Mouse (Mus musculus): ENCODE results near the gene Uaca.

Gene Uaca

GRCm38 (mm10) chr9:60885148-60885547, 90.8 kb downstream of the Uaca start:
- no peak for DNase-seq (ENCODE audit: low spot score in 2 of 2)

- DNase-seq (ENCODE audit: low spot score in 2 of 2) = no peak
These were observed 92.4 kb downstream of the Uaca start for GRCm38 (mm10) chr9:60886431-60887371.

GRCm38 (mm10) chr9:60887389-60887811, 93.1 kb downstream of the Uaca start:
- no peak for DNase-seq (ENCODE audit: low spot score in 2 of 2)

- peak; percentile 22 to 30 for DNase-seq (ENCODE audit: low spot score in 2 of 2)
These were observed 99.2 kb downstream of the Uaca start for GRCm38 (mm10) chr9:60893511-60893910.

GRCm38 (mm10) chr9:60895486-60896110, 101.3 kb downstream of the Uaca start:
- peak; percentile 10 to 18 for DNase-seq (ENCODE audit: low spot score in 2 of 2)

- no peak for DNase-seq (ENCODE audit: low spot score in 2 of 2)
These were observed 104.1 kb downstream of the Uaca start for GRCm38 (mm10) chr9:60898291-60899020.

- DNase-seq (ENCODE audit: low spot score in 2 of 2) = no peak
These were observed 104.9 kb downstream of the Uaca start for GRCm38 (mm10) chr9:60899201-60899600.

- DNase-seq (ENCODE audit: low spot score in 2 of 2) = no peak
These were observed 105.6 kb downstream of the Uaca start for GRCm38 (mm10) chr9:60899797-60900459.

- no peak for DNase-seq (ENCODE audit: low spot score in 2 of 2)
These were observed 117.9 kb downstream of the Uaca start for GRCm38 (mm10) chr9:60912266-60912665.

GRCm38 (mm10) chr9:60913626-60914025, 119.3 kb downstream of the Uaca start:
- no peak for DNase-seq (ENCODE audit: low spot score in 2 of 2)

- no peak for DNase-seq (ENCODE audit: low spot score in 2 of 2)
These were observed 125.8 kb downstream of the Uaca start for GRCm38 (mm10) chr9:60919936-60920672.

GRCm38 (mm10) chr9:60920673-60921062, 126.3 kb downstream of the Uaca start:
- no peak for DNase-seq (ENCODE audit: low spot score in 2 of 2)

GRCm38 (mm10) chr9:60921287-60921686, 126.9 kb downstream of the Uaca start:
- DNase-seq (ENCODE audit: low spot score in 2 of 2) = no peak

- no peak for DNase-seq (ENCODE audit: low spot score in 2 of 2)
These were observed 127.5 kb downstream of the Uaca start for GRCm38 (mm10) chr9:60921831-60922230.

GRCm38 (mm10) chr9:60926301-60926700, 132.0 kb downstream of the Uaca start:
- no peak for DNase-seq (ENCODE audit: low spot score in 2 of 2)

- no peak for DNase-seq (ENCODE audit: low spot score in 2 of 2)
These were observed 135.1 kb downstream of the Uaca start for GRCm38 (mm10) chr9:60929290-60929983.

Measured in spleen, postnatal 36 days (tissue).